Mouse (Mus musculus) E14TG2a.4 (cell line): ENCODE measurements at regions not wholly inside any gene's neighbourhood (a gene's known extent, or its start where the extent isn't known, plus 50 kb on each side); places are given as distances from the start of the nearest gene placed in this dataset.

Experiments
- CTCF ChIP-seq: conservative IDR thresholded peaks from 2 replicates; pipeline ENCODE4 v1.5.1; 2014; ENCODE audit warnings: low read length
- NANOG ChIP-seq: IDR thresholded peaks from 2 replicates; pipeline ENCODE4 v1.6.1; 2014; ENCODE audit warnings: borderline replicate concordance, low read length, mixed read lengths

GRCm38 (mm10) chr4:140304960-140305359 lies 58.4 kb upstream of the Igsf21 start:
- TF ChIP-seq CTCF (peak; percentile 68), NANOG (no peak)
